Mouse (Mus musculus): ENCODE results near the gene Areg.

Gene Areg

GRCm38 (mm10) chr5:91139446-91139873 is at the start of gene Areg:
Gene Areg (plus strand): TSS chr5:91139599.
- peak; percentile 83 for DNase-seq (ENCODE audit: low read depth)

GRCm38 (mm10) chr5:91090301-91090700 is 49.1 kb upstream of the Areg start:
- DNase-seq (ENCODE audit: low read depth) = no peak

GRCm38 (mm10) chr5:91097911-91098614 is 41.3 kb upstream of the Areg start:
- no peak for DNase-seq (ENCODE audit: low read depth)

- DNase-seq (ENCODE audit: low read depth) = no peak
These were observed 37.7 kb upstream of the Areg start for GRCm38 (mm10) chr5:91101742-91102141.

- no peak for DNase-seq (ENCODE audit: low read depth)
These were observed 35.3 kb upstream of the Areg start for GRCm38 (mm10) chr5:91103943-91104665.

- no peak for DNase-seq (ENCODE audit: low read depth)
These were observed 33.2 kb upstream of the Areg start for GRCm38 (mm10) chr5:91106248-91106647.

GRCm38 (mm10) chr5:91110023-91110670 is 29.3 kb upstream of the Areg start:
- DNase-seq (ENCODE audit: low read depth) = no peak

GRCm38 (mm10) chr5:91111019-91111418 is 28.4 kb upstream of the Areg start:
- no peak for DNase-seq (ENCODE audit: low read depth)

- no peak for DNase-seq (ENCODE audit: low read depth)
These were observed 25.4 kb upstream of the Areg start for GRCm38 (mm10) chr5:91113967-91114366.

- DNase-seq (ENCODE audit: low read depth) = no peak
These were observed 24.8 kb upstream of the Areg start for GRCm38 (mm10) chr5:91114574-91114973.

- no peak for DNase-seq (ENCODE audit: low read depth)
These were observed 20.8 kb upstream of the Areg start for GRCm38 (mm10) chr5:91118618-91119017.

- no peak for DNase-seq (ENCODE audit: low read depth)
These were observed 16.0 kb upstream of the Areg start for GRCm38 (mm10) chr5:91123404-91123803.

GRCm38 (mm10) chr5:91124140-91124539 is 15.3 kb upstream of the Areg start:
- DNase-seq (ENCODE audit: low read depth) = peak; percentile 43

- peak; percentile 44 for DNase-seq (ENCODE audit: low read depth)
These were observed 12.8 kb upstream of the Areg start for GRCm38 (mm10) chr5:91126623-91127022.

GRCm38 (mm10) chr5:91134961-91135360 is 4.4 kb upstream of the Areg start:
- no peak for DNase-seq (ENCODE audit: low read depth)

GRCm38 (mm10) chr5:91138970-91139369 is 429 bp upstream of the Areg start:
- DNase-seq (ENCODE audit: low read depth) = no peak

GRCm38 (mm10) chr5:91140896-91141448 is 1.6 kb downstream of the Areg start:
- DNase-seq (ENCODE audit: low read depth) = no peak

GRCm38 (mm10) chr5:91144971-91145370 is 5.6 kb downstream of the Areg start:
- DNase-seq (ENCODE audit: low read depth) = no peak

GRCm38 (mm10) chr5:91147001-91147400 is 7.6 kb downstream of the Areg start:
- no peak for DNase-seq (ENCODE audit: low read depth)

- DNase-seq (ENCODE audit: low read depth) = peak; percentile 33
These were observed 8.7 kb downstream of the Areg start for GRCm38 (mm10) chr5:91148054-91148453.

- no peak for DNase-seq (ENCODE audit: low read depth)
These were observed 17.3 kb downstream of the Areg start for GRCm38 (mm10) chr5:91156677-91157076.

GRCm38 (mm10) chr5:91157169-91157568 is 17.8 kb downstream of the Areg start:
- DNase-seq (ENCODE audit: low read depth) = no peak

- DNase-seq (ENCODE audit: low read depth) = no peak
These were observed 23.4 kb downstream of the Areg start for GRCm38 (mm10) chr5:91162787-91163186.
